Mouse (Mus musculus) small intestine, adult 2 months (tissue): Measurements from ENCODE around the gene Vasn.

Experiments
- CTCF ChIP-seq: fragments of 200-500 bp; IDR thresholded peaks from 2 replicates; pipeline ENCODE4 v1.5.1; 2012; ENCODE audit warnings: low read depth, mild to moderate bottlenecking, control low read depth, inconsistent platforms, low read length, moderate library complexity, mixed read lengths; ENCODE audit not compliant: insufficient replicate concordance, insufficient read length; ENCODE audit errors: extremely low read depth
- POLR2A ChIP-seq: fragments of 200-500 bp; IDR thresholded peaks from 2 replicates; pipeline ENCODE4 v1.6.1; 2012; ENCODE audit warnings: low read depth, mild to moderate bottlenecking, control low read depth, inconsistent platforms, low read length, moderate library complexity

DNA sequence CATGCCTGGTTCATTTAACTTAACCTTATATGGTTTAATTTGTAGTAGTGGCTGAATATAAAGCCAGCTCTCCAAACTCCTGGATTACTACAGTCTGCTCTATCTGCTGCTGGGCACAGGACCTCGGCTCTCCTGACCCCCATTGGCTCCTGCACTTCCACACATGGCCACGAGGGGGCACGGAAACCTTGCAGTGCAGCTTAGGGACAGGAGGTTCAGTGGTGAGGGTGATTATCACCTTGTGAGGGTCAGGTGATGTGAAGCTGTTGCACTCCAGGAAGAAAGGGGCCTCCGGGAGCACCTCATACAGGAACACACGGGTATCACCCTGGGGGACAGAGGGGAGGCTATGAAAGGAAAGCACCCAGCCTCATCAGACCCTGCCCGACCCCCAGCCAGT lies 9.8 kb upstream of the Vasn start:
- TF ChIP-seq CTCF (peak; percentile 94; the same call in 1 of the 2 replicates), POLR2A (no peak)
